Mouse (Mus musculus) bone marrow, adult 2 months (tissue): ENCODE data around the gene Aph1a. TPM values are rescaled to one million over a fixed set of nuclear protein-coding genes. Genes with fewer than 3 reads are reported as not detected.

Experiments
- H3K27ac ChIP-seq: fragments of 200-500 bp; 2 replicates; pipeline ENCODE4 v1.5.1; 2012; ENCODE audit warnings: low read depth, mild to moderate bottlenecking, control low read depth, inconsistent platforms, low read length; ENCODE audit not compliant: control insufficient read depth, poor library complexity, insufficient read depth
- H3K4me1 ChIP-seq: fragments of 200-500 bp; 2 replicates; pipeline ENCODE4 v1.6.1; 2011; ENCODE audit warnings: low read length; ENCODE audit not compliant: control insufficient read depth, insufficient read depth
- H3K4me3 ChIP-seq: fragments of 200-500 bp; replicated peaks from 2 replicates; pipeline ENCODE3; 2011; ENCODE audit warnings: mild to moderate bottlenecking, low read depth, low read length, control low read depth; ENCODE audit not compliant: control insufficient read depth
- CTCF ChIP-seq: fragments of 200-500 bp; IDR thresholded peaks from 2 replicates; pipeline ENCODE4 v1.5.1; 2011; ENCODE audit warnings: low read length, control low read depth; ENCODE audit not compliant: control insufficient read depth, insufficient read depth
- POLR2A ChIP-seq: fragments of 200-500 bp; IDR thresholded peaks from 2 replicates; pipeline ENCODE4 v1.6.1; 2011; ENCODE audit warnings: low read depth, mild to moderate bottlenecking, control low read depth, low read length, borderline replicate concordance; ENCODE audit not compliant: control insufficient read depth
- WGBS: fragments of 180-500 bp; shearing (Covaris S2); methylation state at CpG from one replicate; pipeline ENCODE4 v1.1.7; 2018; 5-methylcytosine and 5-hydroxymethylcytosine counted together
- polyA plus RNA-seq: library from polyadenylated mRNA; stranded (reverse); fragments of >200 nt; gene quantifications from 2 replicates; pipeline ENCODE4 v1.2.4, GENCODE M21; 2011; ENCODE audit warnings: low replicate concordance; ENCODE audit not compliant: missing spikeins, insufficient read depth, insufficient read length

The Aph1a gene
- polyA plus RNA-seq, 1 experiment = 38.4 TPM

- Histone ChIP-seq H3K4me1 (no peaks in the 10 kb centered on the region), H3K4me3 (no peak overlapping the region), H3K27ac (no peak overlapping the region)
- TF ChIP-seq POLR2A (no peak), CTCF (peak; percentile 37; the same call in 1 of the 2 replicates)
- WGBS = 32% methylated on average over 2 of the region's 2 CpGs
Measured at GRCm38 (mm10) chr3:95861796-95862195, 32.0 kb upstream of the Aph1a start.

GRCm38 (mm10) chr3:95863578-95863977, 30.2 kb upstream of the Aph1a start:
- WGBS = 78% methylated on average over 7 of the region's 7 CpGs
- TF ChIP-seq CTCF (no peak), POLR2A (no peak)
- H3K27ac ChIP-seq = no peak overlapping the region

DNA sequence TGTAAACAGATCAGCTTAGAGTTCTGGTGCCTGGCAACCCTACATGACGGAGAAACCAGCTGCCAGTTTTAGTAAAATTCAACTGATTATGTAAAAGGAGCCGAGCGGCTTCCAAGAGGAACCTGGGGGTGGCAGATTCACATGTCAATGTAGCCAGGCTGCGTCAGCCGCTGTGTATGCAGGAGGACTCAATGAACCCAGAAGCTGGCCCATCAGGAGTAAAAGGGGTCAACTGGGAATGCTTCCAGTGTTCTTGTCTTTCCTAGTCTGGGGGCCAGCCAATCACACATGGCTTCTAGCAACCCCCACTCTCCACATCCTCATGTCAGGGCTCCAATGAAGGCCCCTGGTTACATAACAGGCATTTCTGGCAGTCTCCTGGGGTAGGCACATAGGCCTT, 28.7 kb upstream of the Aph1a start:
- Histone ChIP-seq H3K27ac (no peak overlapping the region), H3K4me3 (no peak overlapping the region), H3K4me1 (no peaks in the 10 kb centered on the region)
- TF ChIP-seq CTCF (no peak), POLR2A (no peak)
- 90% methylated on average over 5 of the region's 5 CpGs for WGBS

More at GRCm38 (mm10) chr3:95863578-95863977, 30.2 kb upstream of the Aph1a start:
- H3K4me3 ChIP-seq = no peak overlapping the region
- no peaks in the 10 kb centered on the region for H3K4me1 ChIP-seq

- Histone ChIP-seq H3K27ac (no peak overlapping the region), H3K4me3 (no peak overlapping the region), H3K4me1 (peaks cover 2% of the 10 kb centered on the region; the same call in 1 of the 2 replicates)
- 95% methylated on average over 20 of the region's 20 CpGs for WGBS
- no peak for TF ChIP-seq POLR2A
- no peak for TF ChIP-seq CTCF
Measured at GRCm38 (mm10) chr3:95865571-95865970, 28.2 kb upstream of the Aph1a start.

- no peak overlapping the region for H3K4me3 ChIP-seq
- TF ChIP-seq POLR2A = no peak
- TF ChIP-seq CTCF = no peak
- WGBS = 94% methylated on average over 5 of the region's 5 CpGs
- H3K4me1 ChIP-seq = peaks cover 2% of the 10 kb centered on the region; the same call in 1 of the 2 replicates
- H3K27ac ChIP-seq = no peak overlapping the region
Measured at GRCm38 (mm10) chr3:95866071-95866470, 27.7 kb upstream of the Aph1a start.

DNA sequence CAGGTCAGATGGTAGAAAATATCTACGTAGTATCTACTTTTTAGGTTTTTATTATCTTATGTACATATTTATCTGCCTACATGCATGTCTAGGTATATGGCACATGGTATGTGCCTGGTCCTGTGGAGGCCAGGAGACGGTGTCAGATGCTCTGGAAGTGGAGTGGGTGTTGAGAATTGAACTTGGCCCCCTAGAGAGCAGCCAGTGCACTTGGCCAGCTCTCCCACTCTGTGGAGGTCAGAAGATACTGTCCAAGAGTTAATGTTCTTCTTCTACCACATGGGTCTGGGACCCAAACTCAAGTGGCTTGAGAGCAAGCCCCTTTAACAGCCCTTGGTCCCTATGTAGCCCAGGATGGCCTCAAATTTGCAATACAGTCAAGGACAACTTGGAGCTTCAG, 26.4 kb upstream of the Aph1a start:
- 92% methylated on average over 2 of the region's 2 CpGs for WGBS
- H3K27ac ChIP-seq = no peak overlapping the region
- no peak overlapping the region for H3K4me3 ChIP-seq
- H3K4me1 ChIP-seq = peaks cover 2% of the 10 kb centered on the region; the same call in 1 of the 2 replicates
- TF ChIP-seq POLR2A (no peak), CTCF (no peak)

GRCm38 (mm10) chr3:95870976-95871375, 22.8 kb upstream of the Aph1a start:
- no peak for TF ChIP-seq CTCF
- TF ChIP-seq POLR2A = no peak
- WGBS = 5% methylated on average over 15 of the region's 15 CpGs
- Histone ChIP-seq H3K27ac (peak overlapping the region; percentile 74), H3K4me3 (peak overlapping the region; percentile 92), H3K4me1 (peaks cover 2% of the 10 kb centered on the region; the same call in 1 of the 2 replicates)

DNA sequence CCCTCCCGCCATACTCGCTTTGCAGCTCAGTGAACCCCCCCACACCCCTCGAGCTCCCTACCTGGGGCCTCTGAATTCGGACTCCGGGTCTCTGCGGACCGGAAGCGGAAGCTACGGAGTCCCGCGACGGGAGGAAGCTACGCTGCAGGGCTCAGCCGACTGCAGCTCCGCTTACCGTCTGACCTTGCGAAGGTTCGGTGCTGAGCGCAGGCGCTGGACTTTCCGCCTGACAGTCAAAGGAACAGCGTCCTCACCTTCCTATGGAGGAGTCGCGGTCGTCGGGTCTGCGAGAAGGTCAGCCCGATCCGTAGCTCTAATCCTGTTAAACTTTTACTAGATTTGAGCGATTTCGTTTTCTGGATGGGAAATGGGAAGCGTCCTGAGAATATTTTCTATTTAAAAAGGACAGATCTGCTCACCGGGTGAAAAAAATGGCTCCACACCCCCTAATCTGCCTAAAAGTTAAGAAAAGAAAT, 22.3 kb upstream of the Aph1a start, which contains the start of gene Mrps21:
Mrps21 (minus strand) TSS at position 128 of the 476 bp plus-strand sequence.
- peak within 1 kb of the TSS; percentile 74 for H3K27ac ChIP-seq
- no peak for TF ChIP-seq CTCF
- peak; percentile 92 for TF ChIP-seq POLR2A
- under 1% methylated on average over 33 of the region's 33 CpGs for WGBS
- H3K4me1 ChIP-seq = peaks cover 2% of the 10 kb centered on the region; the same call in 1 of the 2 replicates
- peak within 1 kb of the TSS; percentile 92 for H3K4me3 ChIP-seq
